Mouse (Mus musculus): ENCODE data around the gene E4f1.

GRCm38 (mm10) chr17:24468636-24469246 is 1.4 kb downstream of the E4f1 start:
- no peak for TF ChIP-seq EP300 (IDR thresholded peaks at IDR 0.05; ENCODE audit: low read depth)
- no peak for TF ChIP-seq CTCF (IDR thresholded peaks at IDR 0.05; ENCODE audit: low read depth)

Measured in liver, embryonic 14.5 days (tissue).